Mouse (Mus musculus): ENCODE measurements around the gene Rfc2.
"Not testable (repeated sequence)": the region's sequence is repeated elsewhere in the genome, so short reads cannot be mapped to it uniquely, and the experiment has no call there.

Rfc2 gene

GRCm38 (mm10) chr5:134648976-134649375, 67.8 kb downstream of the Rfc2 start:
- not testable (repeated sequence) for DNase-seq (ENCODE audit: low spot score)

GRCm38 (mm10) chr5:134650926-134651325, 69.8 kb downstream of the Rfc2 start:
- DNase-seq (ENCODE audit: low spot score), result no peak

Measured in MN1 (cell line).